Mouse (Mus musculus): ENCODE results near the gene Igdcc4.
"Not testable (repeated sequence)": the region's sequence is repeated elsewhere in the genome, so short reads cannot be mapped to it uniquely, and the experiment has no call there.

Gene Igdcc4

DNA sequence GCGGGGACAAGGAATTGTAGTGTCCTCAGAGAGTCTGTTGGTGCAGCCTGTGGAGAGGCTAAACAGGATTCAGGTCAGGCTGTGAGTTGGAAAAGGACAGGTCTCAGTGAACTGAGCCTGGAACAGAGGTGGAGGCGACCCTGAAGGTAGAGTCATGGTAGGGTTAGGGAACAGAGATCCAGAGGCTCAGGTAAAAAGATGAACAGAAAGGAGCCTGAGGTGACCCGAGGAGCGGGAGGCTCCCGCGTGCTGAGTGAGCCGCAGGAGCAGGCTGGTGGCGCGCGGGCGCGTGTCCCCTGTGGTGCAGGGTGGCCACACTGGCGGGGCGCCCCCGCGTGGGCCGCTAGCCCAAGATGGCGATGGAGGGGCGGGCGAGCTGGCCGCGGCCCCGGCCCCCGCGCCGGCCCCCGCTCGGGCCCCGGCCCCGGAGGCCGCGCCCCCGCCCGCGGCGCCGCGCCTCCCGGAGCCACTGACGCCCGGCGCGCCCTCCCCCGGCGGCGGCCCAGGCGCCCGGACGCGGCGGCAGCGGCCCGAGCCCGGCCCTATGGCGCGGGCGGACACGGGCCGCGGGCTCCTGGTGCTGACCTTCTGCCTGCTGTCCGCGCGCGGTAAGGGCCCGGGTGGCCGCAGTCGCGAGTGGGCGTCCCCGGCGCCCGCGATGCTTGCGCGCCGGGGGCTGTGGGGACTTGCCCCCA, at the start of gene Igdcc4:
Gene Igdcc4 (plus strand): TSS at position 496 of the 695 bp plus-strand sequence.
- peak; percentile 63 for DNase-seq (ENCODE audit: low spot score)

GRCm38 (mm10) chr9:65064251-65064650, 37.0 kb upstream of the Igdcc4 start:
- DNase-seq (ENCODE audit: low spot score) = no peak

DNA sequence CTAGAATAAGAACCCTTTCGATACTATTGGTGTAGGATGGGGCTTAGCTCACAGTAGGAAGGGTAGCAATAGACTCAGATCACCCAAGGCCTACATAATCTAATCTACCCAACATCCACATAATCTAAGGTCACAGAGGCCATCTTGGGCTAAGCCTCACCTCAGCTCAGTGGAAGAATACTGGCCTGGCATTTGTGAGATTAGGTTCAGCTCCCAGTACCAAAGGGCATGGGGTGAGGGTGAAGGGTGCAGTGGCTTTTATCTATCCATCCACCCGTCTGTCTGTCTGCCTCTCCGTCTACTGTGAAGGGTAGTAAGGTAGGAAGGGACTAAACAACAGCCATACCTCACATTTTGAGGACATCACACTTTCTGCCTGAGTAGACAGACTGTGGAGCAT, 30.7 kb upstream of the Igdcc4 start:
- no peak for DNase-seq (ENCODE audit: low spot score)

DNA sequence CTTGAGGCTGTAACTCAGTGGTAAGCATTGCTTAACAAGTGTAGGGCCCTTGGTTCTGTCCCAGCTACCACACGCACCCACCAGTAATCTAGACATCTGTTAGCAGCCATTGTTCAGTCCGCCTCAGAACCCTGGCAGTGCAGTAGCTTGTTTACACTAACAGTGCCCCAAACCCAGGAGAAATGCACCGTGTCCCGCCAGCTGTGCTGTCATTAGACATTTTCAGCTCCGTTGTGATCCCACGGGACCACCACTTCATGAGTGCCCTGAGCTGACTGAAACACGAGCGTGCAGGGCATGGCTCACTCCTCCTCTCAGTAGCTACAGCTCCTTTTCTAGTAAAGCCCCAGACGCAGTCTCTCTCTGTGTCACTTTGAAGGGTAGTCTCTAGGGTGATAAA, 27.7 kb upstream of the Igdcc4 start:
- DNase-seq (ENCODE audit: low spot score) = no peak

- DNase-seq (ENCODE audit: low spot score) = no peak
These were observed 27.0 kb upstream of the Igdcc4 start for GRCm38 (mm10) chr9:65074251-65074650.

DNA sequence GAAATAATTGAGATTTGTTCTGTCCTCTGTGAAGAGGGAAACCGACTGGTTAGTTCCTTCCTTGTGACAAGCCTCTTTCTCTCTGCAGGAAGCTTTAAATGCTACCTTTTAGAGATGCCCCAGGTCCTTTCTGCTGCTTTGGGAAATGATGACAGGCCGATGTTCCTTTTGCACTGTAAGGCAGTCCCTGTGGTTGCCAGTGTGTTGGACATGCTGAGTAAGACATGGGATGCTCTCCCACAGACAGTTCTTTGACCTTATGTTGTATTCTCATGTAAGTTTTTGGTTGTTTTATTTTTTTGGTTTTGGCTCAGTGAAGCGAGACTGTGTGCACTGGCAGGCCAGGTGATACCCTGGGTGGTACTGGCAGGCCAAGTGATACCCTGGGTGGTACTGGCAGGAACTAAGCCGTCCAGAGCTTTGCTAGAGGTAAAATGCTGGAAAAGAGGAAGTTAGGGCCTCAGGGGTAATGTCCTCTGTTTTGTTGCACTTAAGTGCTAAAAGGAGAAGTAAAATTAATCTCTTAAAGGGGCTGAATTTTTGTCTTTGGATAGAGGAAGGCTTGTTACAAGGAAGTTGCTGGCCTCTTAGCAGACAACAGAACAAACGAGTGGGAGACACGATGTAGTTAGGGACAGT, 26.3 kb upstream of the Igdcc4 start:
- DNase-seq (ENCODE audit: low spot score) = no peak

DNA sequence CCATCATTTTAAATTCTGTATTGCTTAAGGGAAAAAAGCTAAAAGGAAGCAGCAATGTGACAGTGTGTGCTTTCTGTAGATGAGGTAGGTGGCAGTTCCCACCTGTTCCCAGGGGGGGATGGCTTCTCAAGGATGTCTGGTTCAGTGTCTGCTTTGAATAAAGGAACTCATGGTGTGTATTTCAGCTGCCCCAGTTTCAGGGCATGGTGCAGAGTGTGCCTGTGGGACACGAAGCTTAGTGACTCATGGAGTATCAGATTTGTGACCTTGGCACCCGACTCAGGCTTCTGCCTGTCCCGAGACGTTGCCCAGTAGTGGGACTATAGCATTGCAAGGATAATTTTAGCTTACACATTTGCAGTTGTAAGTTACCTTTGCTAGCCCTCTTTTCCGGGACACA, 23.8 kb upstream of the Igdcc4 start:
- no peak for DNase-seq (ENCODE audit: low spot score)

GRCm38 (mm10) chr9:65080141-65080540, 21.1 kb upstream of the Igdcc4 start:
- not testable (repeated sequence) for DNase-seq (ENCODE audit: low spot score)

GRCm38 (mm10) chr9:65083075-65083765, 18.1 kb upstream of the Igdcc4 start:
- no peak for DNase-seq (ENCODE audit: low spot score)

DNA sequence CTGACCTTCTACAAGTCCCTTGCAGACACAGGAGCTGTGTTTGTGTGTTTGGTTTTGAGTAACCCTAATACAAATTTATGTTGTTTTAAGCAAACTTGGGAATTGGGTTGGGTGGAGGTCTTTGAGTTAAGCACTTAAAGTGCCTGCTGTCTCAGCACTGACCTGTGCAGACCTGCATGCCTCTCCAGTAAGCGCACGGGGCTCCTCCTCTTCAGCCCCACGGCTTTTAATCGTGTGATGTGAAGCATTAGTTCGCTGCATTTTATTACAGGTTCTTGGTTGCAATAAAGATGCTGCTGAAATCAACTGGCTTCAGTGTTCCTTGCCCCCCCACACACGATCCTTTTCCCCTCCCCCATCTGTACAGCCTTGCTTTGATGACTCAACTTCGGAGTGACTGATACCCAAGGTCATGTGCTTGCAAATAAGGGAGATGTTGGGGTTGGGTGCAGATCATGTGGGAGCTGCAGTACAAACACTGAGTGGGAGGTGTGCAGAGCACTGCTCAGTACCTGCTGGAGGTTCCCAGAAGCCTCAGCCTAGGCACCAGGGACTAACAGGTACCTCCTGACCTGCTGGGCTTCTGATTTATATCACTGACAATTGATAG, 17.0 kb upstream of the Igdcc4 start:
- no peak for DNase-seq (ENCODE audit: low spot score)

- no peak for DNase-seq (ENCODE audit: low spot score)
These were observed 16.0 kb upstream of the Igdcc4 start for GRCm38 (mm10) chr9:65085270-65085669.

- DNase-seq (ENCODE audit: low spot score) = no peak
These were observed 14.5 kb upstream of the Igdcc4 start for GRCm38 (mm10) chr9:65086801-65087200.

GRCm38 (mm10) chr9:65087490-65087889, 13.8 kb upstream of the Igdcc4 start:
- DNase-seq (ENCODE audit: low spot score) = no peak

DNA sequence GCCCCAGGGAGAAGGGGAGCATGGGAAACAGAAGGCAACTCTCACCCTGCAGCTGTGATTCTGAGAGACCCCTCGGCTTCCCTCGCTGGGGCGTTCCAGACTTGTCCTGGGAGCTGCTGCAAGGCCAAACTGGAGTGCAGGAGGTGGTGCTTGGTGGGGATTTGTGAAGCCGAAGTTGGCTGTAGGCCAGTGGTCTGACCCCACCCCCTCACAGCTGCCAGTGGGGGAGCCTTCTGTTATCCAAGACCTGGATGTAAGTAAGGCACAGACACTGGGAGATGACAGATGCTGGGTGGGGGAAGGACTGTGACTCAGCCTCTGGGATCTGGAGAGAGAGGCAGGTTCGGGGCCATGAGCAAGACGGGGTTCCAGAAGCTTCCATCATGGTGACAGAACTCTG, 7.0 kb upstream of the Igdcc4 start:
- peak; percentile 89 for DNase-seq (ENCODE audit: low spot score)

DNA sequence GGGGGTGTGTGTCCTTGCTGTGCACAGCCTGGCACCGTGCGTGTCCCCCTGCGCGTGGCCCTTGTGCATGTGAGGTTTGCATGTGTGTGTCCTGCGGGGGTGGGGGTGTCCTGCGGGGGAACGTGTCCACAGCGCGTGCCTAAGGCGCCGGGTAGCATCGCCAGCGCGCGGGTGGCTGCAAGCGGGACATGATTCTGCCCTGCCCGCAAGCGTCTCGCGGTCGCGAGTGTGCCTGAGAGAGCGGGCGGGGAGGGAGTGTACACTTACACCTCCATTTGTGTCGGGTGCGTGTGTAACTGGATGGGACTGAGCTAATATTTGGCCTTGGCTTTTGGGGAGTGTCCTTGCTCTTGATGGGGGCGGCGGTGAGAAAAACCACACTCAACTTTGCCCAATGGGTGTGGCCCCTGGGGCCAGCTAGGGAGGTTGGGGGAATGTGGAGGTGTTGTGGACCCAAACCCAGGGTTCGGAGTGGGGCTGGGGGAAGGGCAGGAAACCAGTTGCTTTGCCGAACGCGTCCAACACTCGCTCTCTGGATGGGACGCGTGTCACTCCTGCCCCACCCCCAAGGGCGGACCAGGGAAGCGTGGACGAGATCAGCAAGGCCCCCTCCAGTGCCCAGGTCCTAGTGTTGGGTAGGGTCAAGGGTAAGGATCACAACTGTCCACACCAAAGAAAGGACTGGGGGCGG, 545 bp downstream of the Igdcc4 start:
- DNase-seq (ENCODE audit: low spot score) = peak; percentile 80

- DNase-seq (ENCODE audit: low spot score) = peak; percentile 75
These were observed 1.3 kb downstream of the Igdcc4 start for GRCm38 (mm10) chr9:65102377-65103172.

DNA sequence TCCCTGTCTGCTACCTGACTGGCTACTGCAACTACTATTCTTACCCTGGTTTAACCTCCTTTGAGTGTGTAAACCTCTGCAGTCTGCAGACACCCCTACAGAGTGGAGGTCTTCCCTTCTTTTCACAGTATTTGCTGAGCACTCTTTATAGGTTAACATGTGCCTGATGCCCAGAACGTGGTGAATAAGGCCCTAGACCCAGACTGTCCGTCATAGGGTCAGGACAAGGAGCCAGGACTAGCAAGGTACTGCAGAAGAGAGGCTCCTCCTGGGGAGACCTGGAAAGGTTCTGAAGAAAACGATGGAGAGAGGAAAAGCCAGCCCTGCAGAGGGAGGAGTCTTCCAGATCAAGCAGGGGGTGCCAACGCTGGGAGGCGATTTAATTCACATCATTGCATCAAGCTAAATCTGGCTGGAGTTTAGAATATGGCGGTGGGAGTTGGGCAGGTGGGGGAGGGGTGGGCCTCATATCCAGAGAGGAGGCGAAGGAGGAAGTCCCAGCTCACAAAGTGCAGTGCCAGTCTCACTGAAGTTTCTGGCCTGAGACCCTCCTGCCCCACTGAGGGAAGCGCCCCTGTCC, 2.0 kb downstream of the Igdcc4 start:
- DNase-seq (ENCODE audit: low spot score) = no peak

GRCm38 (mm10) chr9:65106821-65107220, 5.5 kb downstream of the Igdcc4 start:
- no peak for DNase-seq (ENCODE audit: low spot score)

DNA sequence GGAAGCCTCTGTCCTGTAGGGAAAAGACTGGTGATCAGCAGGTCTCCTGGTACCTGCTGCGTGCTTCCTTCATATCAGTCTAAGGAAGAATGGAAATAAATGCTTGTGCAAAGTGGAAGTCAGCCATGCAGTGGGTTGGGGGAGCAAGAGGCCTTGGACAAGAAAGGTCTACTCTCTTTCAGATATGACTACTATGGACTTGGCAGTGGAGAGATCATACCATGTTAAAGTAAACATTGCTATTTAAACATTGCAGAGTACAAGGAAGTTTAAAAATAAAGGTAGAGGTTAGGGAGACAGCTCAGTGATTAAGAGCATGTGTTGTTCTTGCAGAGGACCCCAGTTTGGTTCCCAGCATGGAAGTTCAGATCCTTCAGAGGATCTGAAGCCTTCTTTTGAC, 6.6 kb downstream of the Igdcc4 start:
- no peak for DNase-seq (ENCODE audit: low spot score)

DNA sequence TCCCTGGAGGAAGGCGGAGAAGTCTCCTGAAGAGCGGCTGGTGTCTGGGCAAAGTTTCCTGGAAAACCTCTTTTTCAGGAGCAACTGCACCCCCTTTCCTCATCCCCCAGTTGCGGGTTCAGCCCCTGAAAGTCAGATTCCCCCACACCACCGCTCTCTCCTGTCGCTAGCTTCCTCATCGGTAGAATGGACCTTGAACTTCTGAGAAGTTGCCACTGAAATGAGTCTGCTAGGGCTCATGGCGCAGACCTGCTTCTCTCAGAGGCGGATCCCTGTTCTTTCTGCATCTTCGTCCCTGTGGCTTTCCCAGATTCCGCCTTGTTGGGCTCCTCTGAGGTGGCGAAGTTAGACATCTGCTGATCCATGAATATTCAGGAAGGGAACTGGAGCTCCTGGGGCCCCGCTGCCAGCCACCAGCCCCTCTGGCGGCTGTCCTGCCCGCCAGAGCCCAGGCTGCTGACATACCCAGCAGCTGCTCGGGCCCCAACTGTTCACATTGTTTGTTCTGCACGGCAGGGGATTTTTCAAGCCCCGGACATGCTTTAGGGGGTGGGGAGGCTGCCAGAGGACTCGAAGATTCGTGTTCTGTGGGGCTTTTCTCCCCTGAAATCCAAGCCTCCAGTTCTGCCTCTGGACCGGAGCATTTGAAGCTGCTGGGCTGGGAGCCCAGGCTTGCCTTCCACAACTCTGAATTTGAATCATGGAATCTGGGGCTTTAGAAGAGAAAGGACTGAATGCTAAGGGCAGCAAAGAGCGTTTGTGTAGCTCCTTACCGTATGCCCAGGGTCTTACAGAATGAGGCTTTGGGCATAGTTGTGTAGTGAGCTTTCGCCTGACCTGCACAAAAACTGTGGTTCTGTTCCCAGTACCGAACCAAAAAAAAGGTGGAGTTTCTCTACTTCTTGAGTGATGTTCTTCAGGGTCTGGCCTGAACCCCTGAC, 8.1 kb downstream of the Igdcc4 start:
- no peak for DNase-seq (ENCODE audit: low spot score)
